Mouse (Mus musculus) mouse embryonic stem cell (cell line): ENCODE measurements at regions not wholly inside any gene's neighbourhood (a gene's known extent, or its start where the extent isn't known, plus 50 kb on each side); places are given as distances from the start of the nearest gene placed in this dataset.

Experiments
- in situ Hi-C, 2 experiments: fragments of 300-500 bp; cut with MboI; formaldehyde crosslinking; loops; 1 replicate in 1 of 2; 3 replicates in 1 of 2; pipeline ENCODE4 v1.14.3; 2019 to 2020; ENCODE audit warnings: low sequenced_read_pairs in 2 of 2, low pct_unique_long_range_greater_than_20kb in 1 of 2, mixed read lengths in 1 of 2; ENCODE audit not compliant: unreplicated experiment in 1 of 2

DNA sequence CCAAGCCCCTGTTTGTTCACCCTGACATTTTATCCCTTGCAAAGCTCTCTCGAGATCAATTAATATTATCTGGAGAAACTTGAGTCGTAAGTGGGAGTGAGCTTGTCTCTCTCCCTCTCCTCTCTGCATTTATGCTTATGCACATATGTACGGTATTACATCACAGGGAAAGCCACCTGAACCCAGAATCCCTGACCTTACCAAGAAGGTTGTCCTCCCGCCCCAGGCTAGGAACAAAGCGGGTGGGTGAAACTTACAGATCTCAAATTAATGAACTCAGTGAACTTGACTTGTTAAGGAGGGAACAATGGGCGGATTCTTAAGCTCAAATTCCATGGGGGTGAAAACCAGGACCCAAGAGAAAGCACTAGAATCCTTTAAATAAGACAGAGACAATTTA is 122.8 kb upstream of the Cxcr4 start:
- in situ Hi-C loops: no loop called here

DNA sequence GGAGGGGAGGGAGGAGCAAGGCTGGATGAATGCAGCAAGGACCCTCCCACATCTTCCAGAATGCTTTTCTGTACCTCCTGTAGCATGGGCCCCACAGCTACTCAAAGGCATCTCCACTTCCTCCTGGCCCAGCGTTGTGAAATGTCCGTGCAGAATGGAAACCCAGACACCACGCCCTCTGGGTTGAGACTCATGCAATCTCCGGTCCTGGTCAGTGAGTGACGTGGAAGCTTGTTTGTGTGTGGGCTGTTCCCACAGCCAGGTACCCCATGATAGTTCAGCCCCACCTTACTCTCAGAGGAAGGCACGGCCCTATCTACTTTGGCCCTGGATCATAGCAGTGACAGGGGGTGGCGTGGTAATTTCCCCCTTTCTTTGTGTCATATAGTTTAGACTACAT is 120.8 kb upstream of the Cxcr4 start:
- in situ Hi-C loops: no loop called here

GRCm38 (mm10) chr1:128711121-128711520 is 119.0 kb upstream of the Cxcr4 start:
- in situ Hi-C loops: no loop called here

- in situ Hi-C loops: no loop called here
These were observed 115.7 kb upstream of the Cxcr4 start for GRCm38 (mm10) chr1:128707747-128708146.

GRCm38 (mm10) chr1:128706167-128706566 is 114.1 kb upstream of the Cxcr4 start:
- in situ Hi-C loops: no loop called here

DNA sequence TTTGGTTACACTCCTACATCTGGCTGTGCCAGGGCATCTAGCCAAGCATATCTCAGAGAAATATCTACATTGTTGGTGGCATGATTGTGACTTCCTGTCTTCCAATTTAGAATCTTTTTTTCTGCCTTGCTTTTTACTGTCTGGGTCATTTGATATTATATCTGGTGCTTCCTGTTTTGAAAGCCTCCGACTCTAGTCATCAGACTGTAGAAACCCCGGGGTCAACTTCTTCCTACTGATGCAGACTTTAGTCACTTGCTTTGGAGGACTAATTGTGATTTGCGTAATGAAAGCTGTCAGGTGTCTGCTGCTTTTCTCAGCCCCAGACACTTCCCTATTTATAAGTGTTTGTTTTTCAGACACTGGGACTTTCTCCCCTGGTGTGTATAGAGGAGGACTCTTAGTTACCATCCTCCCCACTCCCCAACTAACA is 113.0 kb upstream of the Cxcr4 start:
- in situ Hi-C loops: no loop called here

DNA sequence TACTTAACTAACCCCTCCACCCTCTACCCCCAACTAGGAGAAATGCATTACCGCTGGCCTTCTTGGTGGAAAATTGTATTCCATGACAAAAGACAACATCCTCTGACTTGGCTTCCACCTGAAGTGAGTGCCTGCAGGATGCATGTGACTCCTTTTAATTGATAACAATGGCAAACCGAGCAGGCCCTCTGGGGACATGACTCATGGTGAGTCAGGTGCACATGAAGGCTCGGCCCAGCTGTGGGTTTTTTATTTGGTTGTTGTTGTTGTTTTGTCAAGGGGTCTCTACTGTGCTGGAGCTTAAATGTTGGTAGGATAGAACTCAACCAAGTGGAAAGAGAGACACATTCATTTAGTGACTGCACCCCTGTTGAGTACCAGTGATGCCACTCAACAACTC is 109.2 kb upstream of the Cxcr4 start:
- in situ Hi-C loops: no loop called here

DNA sequence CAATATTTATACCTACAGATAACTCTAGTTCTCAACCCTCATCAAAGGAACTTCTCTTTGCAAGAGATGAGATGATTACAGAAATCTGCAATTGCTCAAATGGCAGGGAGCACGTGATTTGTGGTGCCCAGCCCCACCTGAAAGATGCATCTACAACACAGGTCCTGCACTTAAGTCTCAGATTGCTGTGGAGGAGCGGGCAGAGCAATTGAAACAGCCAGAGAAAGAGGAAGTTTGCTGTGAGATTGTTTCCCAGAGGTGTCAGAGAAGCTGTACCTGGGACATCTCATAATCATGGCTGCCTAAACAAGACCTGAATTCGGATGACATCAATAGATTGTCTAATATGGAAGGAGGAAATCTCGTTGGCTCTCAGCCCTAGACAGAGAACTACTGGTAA is 105.9 kb upstream of the Cxcr4 start:
- in situ Hi-C loops: no loop called here

GRCm38 (mm10) chr1:128695936-128696335 is 103.8 kb upstream of the Cxcr4 start:
- in situ Hi-C loops: no loop called here

- in situ Hi-C loops: no loop called here
These were observed 100.7 kb upstream of the Cxcr4 start for GRCm38 (mm10) chr1:128692799-128693198.

- in situ Hi-C loops: no loop called here
These were observed 100.2 kb upstream of the Cxcr4 start for GRCm38 (mm10) chr1:128692313-128692712.

GRCm38 (mm10) chr1:128687236-128687927 is 95.3 kb upstream of the Cxcr4 start:
- in situ Hi-C loops: no loop called here

DNA sequence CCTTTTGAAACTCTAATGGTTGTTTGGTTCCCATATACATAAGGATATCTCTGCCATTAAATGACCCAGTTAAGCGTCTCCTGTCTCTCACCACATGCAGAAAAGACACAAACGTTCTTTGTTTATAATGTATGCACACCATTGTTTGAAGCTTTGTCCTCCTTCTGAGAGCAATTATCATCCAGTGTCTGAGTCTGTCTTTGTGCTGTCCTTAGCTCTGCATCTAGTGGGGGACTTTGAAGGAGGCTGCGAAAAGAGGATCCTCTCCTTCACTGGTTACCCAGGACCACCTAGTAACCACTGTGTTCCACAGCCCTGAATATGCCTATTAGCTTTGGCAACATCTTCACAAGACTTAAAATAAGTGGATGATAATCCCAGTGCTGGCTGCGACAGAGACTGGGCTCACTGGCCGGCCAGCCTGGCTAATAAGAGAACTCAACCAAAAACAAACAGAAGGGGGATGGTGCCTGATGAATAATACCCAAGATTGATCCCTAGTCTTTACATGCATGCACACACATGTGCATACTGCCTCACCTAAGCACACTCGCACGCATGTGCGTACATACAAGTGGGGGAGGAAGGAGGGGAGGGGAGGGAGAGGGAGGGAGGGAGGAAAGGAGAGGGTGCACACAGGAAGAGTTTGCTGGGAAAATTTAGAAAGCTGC is 93.5 kb upstream of the Cxcr4 start:
- in situ Hi-C loops: no loop called here

DNA sequence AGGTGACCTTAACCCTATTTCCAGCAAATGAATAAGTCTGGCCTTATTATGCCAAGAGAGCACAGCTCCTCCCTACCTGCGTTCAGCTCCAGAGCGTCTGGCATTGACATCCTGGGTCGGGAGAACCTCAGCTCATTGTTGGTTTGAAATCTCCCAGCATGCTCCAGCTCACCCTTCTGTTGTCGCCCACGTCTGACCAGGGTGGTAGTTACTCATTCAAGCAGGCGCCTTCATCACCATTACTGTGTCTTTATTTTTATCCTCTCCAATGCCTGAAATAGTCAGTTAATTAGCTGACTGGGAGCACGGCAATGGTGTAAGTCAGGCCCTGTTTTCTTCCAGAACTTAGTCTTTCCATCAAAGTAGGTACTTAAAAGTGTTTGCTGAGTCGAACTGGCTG is 90.8 kb upstream of the Cxcr4 start:
- in situ Hi-C loops: no loop called here

- in situ Hi-C loops: no loop called here
These were observed 89.2 kb upstream of the Cxcr4 start for GRCm38 (mm10) chr1:128681261-128681660.

DNA sequence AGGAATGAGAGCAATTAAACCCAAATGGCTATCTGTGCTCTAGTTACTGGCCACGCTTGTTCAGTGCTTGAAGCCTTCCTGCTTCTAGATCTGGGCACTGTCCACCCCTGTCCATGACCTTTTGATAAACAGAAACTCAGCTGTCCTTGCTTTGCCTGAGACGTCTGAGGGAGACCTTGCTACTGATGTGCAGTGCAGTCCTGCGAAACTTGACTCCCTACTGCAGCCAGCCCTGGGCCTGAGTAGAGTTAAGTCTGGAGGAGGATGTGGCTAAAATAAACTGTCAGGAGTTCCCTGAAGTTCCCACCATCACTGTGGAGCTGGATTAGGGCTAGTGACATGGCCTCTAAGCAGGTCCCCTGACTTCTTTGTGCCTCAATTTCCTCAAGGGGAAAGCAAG is 88.4 kb upstream of the Cxcr4 start:
- in situ Hi-C loops: no loop called here

DNA sequence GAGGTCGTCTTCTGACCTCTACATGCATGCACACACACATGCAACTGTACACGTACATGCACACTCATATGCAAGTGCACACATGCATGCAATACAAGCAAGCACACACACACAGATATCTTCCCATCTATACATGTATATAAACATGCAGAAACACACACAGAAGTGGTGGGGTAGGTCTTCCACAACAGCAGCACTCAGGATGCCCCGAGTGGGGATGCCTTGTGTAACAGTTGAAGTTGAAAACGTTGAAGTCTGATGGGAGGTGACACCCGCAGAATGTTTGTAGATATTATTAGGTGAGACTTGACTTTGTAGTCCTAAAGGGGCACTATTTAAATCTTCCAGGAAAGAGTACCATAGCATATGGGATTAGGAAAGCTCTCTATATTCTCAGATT is 87.9 kb upstream of the Cxcr4 start:
- in situ Hi-C loops: no loop called here

DNA sequence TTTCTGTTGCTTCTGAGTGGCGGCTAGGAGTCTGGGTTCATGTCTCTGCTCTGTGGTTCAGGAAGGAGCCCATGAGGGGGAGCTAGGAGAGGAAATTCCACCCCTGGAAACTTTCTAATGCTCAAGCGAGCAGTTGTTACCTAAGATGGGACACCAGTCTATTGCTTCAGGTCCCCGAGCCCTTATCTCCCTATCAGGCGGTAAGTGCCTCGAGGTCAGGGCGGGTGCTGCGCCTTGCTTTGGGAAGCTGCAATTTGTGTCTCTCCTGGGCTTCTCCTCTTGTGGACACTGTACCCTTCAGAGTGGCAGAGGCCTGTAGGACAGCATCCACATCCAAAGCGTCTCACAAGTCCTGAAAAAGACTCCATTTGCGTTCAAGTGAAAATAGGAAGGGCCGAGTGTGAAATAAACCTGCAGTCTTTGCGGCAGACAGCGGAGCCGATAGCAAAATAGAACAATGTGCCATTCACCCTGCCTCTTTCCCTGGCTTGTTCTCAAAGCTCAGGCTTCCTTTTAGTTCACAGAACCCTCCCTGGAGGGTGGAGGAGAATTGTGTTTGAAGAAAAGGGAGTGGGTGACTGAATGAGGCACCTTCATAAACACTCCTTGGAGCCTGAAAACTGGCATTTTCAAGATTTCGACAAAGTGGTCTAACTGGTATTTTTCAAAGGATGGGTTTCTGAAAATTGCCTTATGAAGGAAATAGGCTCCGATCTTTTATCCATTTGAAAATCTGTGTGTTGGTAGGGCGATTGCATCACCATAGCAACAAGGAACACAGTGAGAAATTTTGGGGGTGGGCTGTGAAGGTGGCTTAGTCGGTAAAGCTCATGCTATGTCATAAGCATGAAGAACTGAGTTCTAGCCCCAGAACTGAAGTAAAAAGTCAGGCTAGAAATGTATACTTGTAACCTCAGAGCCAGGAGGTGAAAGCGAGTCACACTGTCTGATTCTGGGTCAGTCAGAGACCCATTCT is 87.2 kb upstream of the Cxcr4 start:
- in situ Hi-C loops: no loop called here

GRCm38 (mm10) chr1:128675538-128675937 is 83.4 kb upstream of the Cxcr4 start:
- in situ Hi-C loops: no loop called here
